Mouse (Mus musculus) heart, postnatal 10 days (tissue): ENCODE measurements at regions not wholly inside any gene's neighbourhood (a gene's known extent, or its start where the extent isn't known, plus 50 kb on each side); places are given as distances from the start of the nearest gene placed in this dataset.

Experiments used
- DNase-seq, 2 experiments: peaks; one replicate each; pipeline ENCODE4 v3.0.0; 2021
- intact Hi-C: fragments of 180-260 bp; cut with DNase I; formaldehyde crosslinking; loops from one replicate; pipeline ENCODE4 v1.15.1; 2025

- intact Hi-C loops, result no loop called here
- no peak for DNase-seq
Measured at GRCm38 (mm10) chr14:106190721-106191120, 84.7 kb downstream of the Trim52 start.

GRCm38 (mm10) chr14:106193583-106193982 is 87.6 kb downstream of the Trim52 start:
- no peak for DNase-seq
- intact Hi-C loops, result no loop called here

DNA sequence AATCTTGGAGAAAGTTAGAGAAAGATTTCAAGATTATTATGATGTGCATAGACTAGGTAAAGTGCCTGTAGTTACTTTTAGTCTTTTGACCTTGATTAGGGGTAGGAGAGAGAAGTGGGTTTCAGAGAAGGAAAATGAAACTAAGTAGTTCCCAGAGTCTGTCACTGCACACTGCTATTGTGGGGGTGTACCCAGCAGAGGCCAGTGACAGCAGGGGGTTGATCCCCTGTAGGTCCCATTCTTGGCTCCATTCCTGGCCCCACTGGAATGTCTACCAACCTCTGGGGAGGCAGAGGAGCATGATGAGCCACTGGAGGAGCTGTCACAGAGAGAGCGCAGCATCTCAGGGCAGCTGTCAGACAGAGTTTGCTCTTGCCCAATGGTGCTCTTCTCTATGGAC is 88.1 kb downstream of the Trim52 start:
- DNase-seq, result no peak
- intact Hi-C loops, result no loop called here

DNA sequence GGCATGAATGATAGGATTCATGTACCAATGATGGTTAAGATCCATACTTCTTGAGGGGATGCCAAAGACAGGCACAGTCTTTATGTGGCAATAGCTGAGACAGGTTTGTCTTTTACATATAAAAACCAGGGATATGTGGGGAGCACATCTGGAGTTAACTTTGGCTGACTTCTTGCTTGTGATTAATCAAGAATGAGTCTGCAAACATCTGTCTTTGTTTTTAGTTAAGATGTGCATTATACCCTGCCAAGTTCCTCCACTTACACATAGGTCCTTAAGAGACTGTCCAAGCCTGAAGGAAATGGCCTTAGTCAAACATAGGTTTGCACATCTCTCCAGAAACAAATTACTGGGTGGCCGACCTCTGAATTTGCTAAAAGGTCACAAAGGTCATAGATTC is 91.8 kb downstream of the Trim52 start:
- no peak for DNase-seq
- intact Hi-C loops, result no loop called here

DNA sequence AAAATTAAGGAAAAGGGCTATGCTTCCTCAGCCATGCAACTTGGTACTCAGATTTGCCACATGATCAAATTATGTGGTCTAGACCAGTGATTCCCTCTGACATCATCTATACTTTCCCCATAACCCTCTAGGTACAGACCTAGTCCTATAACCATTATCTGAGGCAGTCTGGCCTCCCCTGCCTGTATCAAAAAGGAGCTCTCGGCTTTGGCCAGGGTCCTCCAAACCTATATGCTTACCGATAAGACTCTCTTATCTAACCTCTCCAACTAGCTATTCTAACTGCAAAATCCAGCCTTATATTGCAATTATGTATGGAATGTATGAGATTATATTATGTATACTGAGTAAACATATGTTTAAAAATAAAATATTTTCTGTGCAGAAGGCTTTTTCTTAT is 93.1 kb downstream of the Trim52 start:
- intact Hi-C loops, result no loop called here
- no peak for DNase-seq

DNA sequence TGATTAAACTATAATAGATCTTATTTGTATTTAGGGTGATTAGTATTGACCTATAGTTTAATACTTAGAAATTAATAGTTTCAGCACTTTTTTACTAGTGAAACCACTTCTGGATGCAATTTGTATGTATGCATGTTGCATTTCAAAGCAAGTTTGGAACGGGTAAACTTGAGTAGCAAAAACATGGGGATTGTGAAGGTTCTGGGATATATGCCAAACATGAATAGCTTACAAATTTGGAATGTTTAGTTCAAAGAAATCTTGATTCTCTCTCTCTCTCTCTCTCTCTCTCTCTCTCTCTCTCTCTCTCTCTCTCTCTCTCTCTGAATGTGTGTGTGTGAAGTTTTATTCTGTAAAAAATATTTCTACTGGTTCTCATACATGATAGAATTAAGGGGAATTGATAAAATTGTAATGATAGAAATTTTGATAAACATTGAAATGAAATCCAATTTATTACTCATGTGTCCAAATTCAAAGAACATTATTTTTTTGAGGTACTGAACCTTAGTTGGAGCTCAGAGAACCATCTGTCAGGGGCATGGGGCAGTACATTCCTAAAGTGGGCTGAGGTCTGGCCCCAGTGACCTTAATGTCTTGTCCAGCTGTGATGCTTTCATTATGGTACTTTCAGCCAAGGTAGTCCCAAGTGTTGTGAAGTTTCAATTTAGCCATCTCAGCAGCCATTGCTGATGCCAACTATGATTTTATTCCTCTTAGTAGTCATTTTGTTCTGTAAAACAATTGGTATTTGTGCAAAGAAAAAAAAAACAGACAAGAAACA is 93.7 kb downstream of the Trim52 start:
- intact Hi-C loops, result no loop called here
- peak in 1 of 2 experiments; percentile 19 for DNase-seq

DNA sequence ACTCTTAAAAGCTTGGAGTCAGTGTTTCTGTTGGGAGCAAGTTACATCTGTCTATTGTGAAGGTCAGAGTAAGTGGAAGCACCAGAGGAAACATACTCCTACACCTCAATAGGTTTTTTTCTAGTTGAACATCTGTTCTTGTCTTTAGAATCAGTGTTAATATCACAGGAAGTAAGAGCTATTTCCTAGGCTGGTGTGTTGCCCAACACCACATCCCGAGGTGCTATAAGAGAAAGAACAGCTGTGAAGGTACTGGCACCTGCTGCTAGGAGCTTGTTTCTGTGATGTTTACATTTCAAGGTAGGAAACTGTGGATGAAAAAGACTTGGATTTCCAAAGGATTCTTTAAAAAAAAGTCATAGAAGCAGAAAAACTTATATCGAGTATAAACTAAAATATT is 105.1 kb downstream of the Trim52 start:
- no peak for DNase-seq
- intact Hi-C loops, result loop anchor here (5.0 kb wide), 1 partner anchor 211 kb away; no protein-coding TSS in a partner anchor

GRCm38 (mm10) chr14:106217681-106218080 is 111.7 kb downstream of the Trim52 start:
- no peak for DNase-seq
- intact Hi-C loops, result no loop called here

GRCm38 (mm10) chr14:106219293-106219797 is 113.3 kb downstream of the Trim52 start:
- peak; percentile 18 to 24 for DNase-seq
- intact Hi-C loops, result no loop called here

- DNase-seq, result no peak
- intact Hi-C loops, result no loop called here
Measured at GRCm38 (mm10) chr14:106225401-106225800, 119.4 kb downstream of the Trim52 start.

DNA sequence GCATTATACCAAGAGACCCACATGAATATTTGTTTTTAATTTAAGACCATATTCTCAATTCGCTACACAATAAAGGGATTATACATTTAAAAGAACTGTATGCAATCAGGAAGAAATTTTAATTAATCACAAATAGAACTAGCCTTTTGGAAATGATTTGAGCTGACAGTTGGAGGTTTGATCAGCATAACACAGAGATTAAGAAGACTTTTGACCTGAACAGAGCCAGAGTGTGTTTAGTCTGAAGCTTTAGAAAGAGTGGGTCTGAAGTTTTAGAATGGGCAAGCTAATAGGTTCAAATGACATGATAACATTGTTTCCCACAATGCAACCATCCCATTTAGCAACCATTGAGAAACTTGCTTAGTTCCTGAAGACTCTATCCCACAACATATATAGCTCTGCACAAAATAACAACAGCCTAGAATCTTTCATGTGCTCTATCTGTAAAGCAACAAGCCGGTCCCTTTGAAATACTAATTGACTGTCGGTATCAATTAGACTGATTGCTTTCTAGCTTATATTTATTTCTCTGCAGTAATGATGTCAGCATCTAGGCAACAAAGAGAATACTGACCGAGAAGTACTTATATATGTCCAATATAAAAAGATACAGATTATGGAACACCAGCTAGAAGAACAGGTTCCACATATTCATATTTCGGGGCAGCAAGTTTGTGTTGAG is 135.9 kb downstream of the Trim52 start:
- intact Hi-C loops, result no loop called here
- DNase-seq, result no peak

GRCm38 (mm10) chr14:106259396-106260108 is 153.6 kb downstream of the Trim52 start:
- intact Hi-C loops, result no loop called here
- DNase-seq, result no peak

DNA sequence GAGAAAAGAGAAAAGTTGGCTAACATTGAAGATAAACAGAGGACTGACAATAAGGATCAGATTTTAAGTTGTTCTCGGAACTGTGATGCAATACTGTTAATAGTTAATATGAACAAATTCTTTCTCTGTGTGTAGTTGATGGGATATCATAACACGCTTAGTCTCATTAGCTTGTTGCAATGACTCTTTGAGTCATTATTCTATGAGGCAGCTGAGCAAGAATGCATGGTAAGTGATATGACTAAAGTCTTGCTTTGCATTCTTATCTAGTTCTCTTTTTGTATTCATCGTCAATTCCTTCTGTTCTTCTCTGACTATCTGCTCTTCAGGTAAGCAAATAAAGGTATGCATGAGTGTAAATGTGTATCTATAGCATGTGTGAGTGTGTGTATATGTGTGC is 159.3 kb downstream of the Trim52 start:
- no peak for DNase-seq
- intact Hi-C loops, result no loop called here

DNA sequence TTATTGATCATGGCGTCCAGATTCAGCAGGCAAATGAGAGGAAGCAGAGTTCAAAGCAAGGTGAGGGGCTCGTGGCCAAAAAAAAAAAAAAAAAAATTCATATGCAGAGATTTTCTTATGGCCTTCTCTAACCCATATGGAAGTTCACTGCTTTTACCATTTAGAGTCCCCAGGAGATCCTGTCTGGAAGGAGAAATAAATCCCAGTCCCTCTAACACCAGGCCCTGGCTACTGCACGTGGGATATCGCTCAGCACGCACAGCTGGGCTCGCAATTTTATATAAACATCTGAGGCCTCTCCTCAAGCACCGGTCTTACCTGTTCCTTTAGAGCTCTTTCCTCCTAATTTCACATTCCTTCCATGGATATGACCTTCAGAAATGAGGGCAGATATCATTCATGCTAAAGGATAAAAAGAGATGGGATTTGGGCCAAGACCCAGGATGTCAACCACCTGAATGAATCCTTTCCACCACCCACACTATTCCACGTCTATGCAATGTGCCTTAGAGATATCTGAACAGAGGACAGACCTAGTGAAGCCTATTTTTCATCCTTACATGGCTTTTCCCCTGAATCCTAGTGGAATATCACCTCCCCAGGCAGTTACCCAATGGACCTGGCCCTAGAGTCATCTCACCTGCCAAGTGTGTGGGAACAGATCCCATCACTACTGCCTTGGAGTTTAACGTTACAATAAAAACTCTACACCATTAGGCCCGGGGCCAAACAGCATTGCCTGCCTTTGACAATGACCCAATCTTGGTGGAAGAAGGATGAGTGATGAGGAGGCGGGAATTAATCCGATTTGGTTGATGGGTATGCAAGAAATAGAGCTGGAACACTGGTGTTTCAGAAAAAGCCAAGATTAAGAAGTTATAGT is 161.9 kb downstream of the Trim52 start:
- intact Hi-C loops, result no loop called here

DNA sequence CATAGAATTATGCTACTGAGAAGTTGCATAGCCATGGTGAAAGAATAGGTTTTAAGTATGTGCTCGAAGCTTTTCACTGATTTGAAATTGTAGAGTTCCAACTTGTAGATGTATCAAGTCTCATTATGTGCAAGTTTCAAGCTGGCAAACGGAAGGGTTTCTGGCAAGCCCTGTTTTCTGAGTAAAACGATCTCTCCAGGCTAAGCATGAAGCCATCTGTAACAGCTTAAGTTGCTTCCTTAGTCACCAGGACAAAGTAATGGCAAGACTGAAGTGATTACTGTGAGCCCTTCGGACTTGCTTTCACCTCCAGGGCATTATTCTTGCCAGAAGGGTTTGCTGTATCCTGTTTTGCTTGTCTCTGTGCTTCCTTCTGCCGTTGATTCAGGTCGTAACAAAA is 163.7 kb downstream of the Trim52 start:
- DNase-seq, result no peak
- intact Hi-C loops, result no loop called here

More for the DNA sequence above, 161.9 kb downstream of the Trim52 start:
- DNase-seq, result no peak

DNA sequence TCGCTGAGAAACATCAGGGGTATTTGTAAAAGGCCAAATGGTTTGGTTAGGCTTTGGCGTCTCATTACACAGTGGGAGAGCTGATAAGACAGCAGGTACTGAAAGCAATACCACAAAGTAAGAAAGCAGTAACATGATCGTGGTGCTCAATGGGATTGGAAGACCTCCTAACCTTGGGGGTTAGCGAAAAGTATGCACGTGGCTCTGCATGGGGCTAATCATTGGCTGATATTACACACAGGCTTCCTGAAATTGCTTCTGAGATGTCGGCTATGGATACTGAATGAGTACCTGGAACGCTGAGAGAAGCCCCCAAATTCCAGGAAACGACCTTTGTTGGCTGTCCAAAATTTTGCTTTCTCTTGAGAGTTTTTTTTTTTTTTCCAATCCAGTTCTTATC is 207.6 kb downstream of the Trim52 start:
- no peak for DNase-seq
- intact Hi-C loops, result no loop called here

DNA sequence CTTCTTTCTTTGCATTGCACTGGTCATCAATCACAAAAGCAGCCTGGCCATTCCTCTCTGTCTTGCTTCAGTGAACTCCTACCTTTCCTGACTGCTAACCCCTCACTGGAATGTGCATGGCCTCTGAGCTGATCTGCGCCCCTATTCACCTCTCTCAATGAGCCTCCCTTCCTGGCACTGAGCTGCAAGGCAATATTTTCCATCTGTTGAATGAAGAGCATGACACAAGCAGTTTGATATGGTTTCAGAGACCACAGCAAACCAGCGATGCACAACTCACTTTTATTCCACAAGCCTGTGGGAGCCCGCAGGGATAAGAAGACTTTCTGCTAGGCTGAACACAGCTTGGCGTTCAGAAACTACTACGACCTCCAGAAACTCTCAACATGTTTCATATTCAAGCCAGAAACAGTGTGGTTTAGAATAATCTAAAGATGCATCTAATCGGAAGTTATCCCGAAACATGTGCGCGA is 208.1 kb downstream of the Trim52 start:
- peak in 1 of 2 experiments; percentile 4 for DNase-seq
- intact Hi-C loops, result no loop called here

DNA sequence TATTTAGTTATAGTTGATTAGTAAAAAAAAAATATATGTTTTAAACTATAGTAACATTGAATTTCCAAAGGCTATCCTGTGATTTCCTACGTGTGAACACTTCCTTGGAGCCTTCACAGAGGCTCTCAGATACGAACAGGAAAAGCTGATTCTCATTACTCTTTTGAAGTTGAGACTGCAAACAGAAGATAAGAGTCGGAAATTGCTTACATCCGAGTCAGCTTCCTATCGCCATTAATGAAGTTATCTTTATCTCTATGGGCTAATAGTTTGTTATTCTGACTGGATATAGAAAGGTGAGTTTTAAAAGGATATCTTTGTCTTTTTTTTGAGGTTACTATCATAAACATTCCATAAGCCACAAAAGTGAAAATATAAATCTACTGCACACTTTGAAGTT is 212.8 kb downstream of the Trim52 start:
- intact Hi-C loops, result loop anchor here (5.0 kb wide), 1 partner anchor 109 kb away; no protein-coding TSS in a partner anchor
- no peak for DNase-seq

DNA sequence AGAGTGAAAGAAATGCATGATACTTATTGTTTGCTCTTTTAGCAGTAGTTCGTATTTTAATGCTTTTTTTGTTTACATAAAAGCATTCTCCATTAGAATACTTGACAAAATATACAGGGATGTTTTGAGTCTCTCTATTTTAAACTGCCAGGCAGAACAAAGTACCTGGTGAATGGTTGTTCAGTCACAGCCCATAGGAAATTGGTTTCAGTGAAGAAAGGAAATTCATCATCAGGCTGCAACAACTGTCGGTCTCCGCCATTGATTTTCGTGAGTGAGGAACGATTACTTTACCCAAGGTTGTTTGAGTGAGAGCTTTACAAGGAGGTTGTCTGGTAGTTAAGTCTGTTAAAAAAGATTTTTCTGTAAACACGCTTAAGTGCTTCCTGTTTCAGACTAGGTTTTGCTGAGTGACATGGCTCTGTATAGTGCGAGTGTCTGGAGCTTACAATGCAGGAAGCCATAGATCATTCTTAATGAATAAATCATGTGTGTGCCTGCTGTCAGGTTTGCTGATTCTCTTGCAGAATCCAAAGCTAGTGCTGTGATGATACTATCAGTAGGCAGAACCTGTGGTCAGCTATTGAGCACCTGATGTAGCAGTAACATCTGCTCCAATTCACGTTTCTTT is 221.8 kb downstream of the Trim52 start:
- intact Hi-C loops, result no loop called here
- DNase-seq, result no peak
